Mouse (Mus musculus): ENCODE measurements around the gene Casp14. TPM values are rescaled to one million over a fixed set of nuclear protein-coding genes. Genes with fewer than 3 reads are reported as not detected.

The Casp14 gene
- polyA plus RNA-seq, 1 experiment from 2014 or later: not detected

DNA sequence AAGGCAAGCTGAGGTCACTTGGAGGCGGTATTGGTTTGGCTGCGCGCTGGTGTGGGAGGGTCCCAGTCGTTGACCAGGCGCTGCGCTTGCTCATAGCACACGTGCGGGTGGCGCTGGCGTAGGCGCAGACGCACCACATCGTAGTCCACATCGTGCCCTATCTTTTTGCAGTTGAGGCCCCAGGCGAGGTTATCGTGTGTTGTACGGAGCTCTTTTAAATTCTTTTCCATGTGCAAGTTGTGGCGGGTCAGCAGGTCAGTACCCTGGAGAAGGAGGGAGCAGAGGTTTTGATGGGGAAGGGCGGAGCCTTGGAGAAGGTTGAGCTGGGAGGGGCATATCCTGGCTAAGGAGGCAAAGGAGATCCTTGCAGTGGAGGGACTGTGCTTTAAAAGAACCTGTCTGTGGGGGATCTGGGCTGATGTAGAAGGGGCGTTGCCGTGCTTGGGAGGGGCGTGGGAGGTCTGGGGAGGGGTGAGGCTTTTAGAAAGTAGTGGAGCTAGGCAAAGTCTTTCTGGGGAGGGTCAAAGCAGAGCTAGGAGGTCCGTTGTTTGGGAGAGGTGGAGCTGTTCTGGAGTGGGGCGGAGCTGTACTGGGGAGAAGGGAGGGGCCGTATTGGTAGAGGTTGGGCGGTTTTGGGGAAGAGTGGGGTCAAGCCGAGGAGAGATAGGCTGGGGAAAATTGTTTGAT lies 29.1 kb upstream of the Casp14 start:
- ATAC-seq (replicated peaks; ENCODE audit: low FRiP score, low read depth) (peak; percentile 41), DNase-seq (ENCODE audit: low spot score) (peak; percentile 37)
- Histone ChIP-seq H3K36me3 (ENCODE audit: insufficient read depth, low read length) (no peaks in the 10 kb centered on the region), H3K4me1 (replicated peaks; ENCODE audit: insufficient read depth, low read length) (0 out of 2 replicates have a peak, but pooled peaks cover 5% of the 10 kb centered on the region), H3K4me2 (ENCODE audit: low read length) (peak overlapping the region; percentile 62), H3K9ac (ENCODE audit: low read depth, low read length) (no peak overlapping the region), H3K27ac (no peak overlapping the region), H3K4me3 (replicated peaks; ENCODE audit: low read depth, low read length) (peak overlapping the region; percentile 26; the same call in 1 of the 2 replicates), H3K27me3 (ENCODE audit: insufficient read depth, low read length) (no peaks in the 10 kb centered on the region), H3K9me3 (replicated peaks; ENCODE audit: low read length) (no peaks in the 10 kb centered on the region)
- 3% methylated on average over 27 of the region's 27 CpGs for WGBS
- TF ChIP-seq CTCF (IDR thresholded peaks at IDR 0.05; ENCODE audit: low read depth): no peak

DNA sequence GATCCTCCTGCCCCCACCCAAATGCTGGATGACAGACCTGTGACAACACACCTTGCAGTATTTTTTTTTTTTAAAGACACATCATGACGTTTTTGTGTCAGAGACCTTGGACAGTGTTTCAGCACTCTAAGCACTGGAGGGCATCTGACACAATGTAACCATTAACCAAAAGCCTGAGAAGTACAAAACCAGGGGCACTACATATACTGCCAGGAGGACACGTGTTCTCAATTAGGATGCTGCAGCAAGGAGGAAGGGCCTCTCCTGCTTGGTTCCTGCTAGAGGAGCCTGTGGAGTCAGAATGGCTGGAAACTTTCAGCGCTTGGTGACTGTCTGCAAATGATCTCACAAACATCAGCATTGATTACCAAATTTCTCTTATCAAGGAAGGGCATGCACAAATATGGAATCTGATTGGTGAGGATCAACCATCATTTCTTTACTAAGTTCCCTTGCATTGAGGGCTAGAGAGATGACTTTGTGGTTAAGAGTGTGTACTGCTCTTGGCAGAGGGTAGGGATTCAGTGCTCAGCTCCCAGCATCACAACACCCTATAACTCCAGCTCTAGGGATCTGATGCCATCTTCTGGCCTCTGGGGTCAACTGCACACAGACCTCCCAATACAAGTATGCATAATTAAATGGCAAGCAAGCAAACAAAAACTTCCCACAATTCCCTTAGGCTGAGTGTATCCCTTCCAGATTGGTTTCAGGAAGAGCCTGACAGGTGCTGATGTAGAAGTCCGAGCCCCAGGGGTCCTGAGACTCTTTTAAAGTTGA lies 27.5 kb upstream of the Casp14 start:
- H3K9me3 ChIP-seq (replicated peaks; ENCODE audit: low read length): no peaks in the 10 kb centered on the region
- 55% methylated on average over 4 of the region's 4 CpGs for WGBS

DNA sequence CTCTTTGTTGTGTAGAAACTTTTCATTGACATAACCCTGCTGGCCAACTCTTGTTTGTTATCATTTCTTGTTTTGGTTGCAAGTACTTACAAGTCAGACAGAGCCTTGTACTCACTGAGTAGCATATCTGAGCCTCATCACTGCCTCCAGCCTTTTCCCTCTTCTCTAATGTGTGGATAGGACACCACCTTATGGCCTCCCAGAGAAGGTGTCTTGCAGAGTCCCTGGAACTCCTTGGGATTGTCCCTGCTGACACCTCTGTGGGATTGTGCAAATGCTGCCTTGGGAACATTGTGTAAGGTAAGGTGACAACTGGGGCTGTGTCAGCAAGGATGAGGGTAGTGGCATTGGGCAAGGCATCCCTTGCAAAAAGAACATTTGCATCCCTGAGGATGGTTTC lies 25.6 kb upstream of the Casp14 start:
- H3K4me2 ChIP-seq (ENCODE audit: low read length): no peak overlapping the region
- H3K4me1 ChIP-seq (replicated peaks; ENCODE audit: insufficient read depth, low read length): 0 out of 2 replicates have a peak, but pooled peaks cover 5% of the 10 kb centered on the region
- DNase-seq (ENCODE audit: low spot score) (no peak), ATAC-seq (replicated peaks; ENCODE audit: low FRiP score, low read depth) (no peak)
- peak; percentile 40; the same call in 1 of the 2 replicates for TF ChIP-seq CTCF (IDR thresholded peaks at IDR 0.05; ENCODE audit: low read depth)
- no peaks in the 10 kb centered on the region for H3K9me3 ChIP-seq (replicated peaks; ENCODE audit: low read length)
- no peak overlapping the region for H3K27ac ChIP-seq
- no peak overlapping the region for H3K9ac ChIP-seq (ENCODE audit: low read depth, low read length)
- H3K36me3 ChIP-seq (ENCODE audit: insufficient read depth, low read length): no peaks in the 10 kb centered on the region
- H3K27me3 ChIP-seq (ENCODE audit: insufficient read depth, low read length): no peaks in the 10 kb centered on the region
- no peak overlapping the region for H3K4me3 ChIP-seq (replicated peaks; ENCODE audit: low read depth, low read length)

More for the DNA sequence above, 27.5 kb upstream of the Casp14 start:
- Histone ChIP-seq H3K4me1 (replicated peaks; ENCODE audit: insufficient read depth, low read length) (0 out of 2 replicates have a peak, but pooled peaks cover 5% of the 10 kb centered on the region), H3K27me3 (ENCODE audit: insufficient read depth, low read length) (no peaks in the 10 kb centered on the region), H3K36me3 (ENCODE audit: insufficient read depth, low read length) (no peaks in the 10 kb centered on the region), H3K4me2 (ENCODE audit: low read length) (no peak overlapping the region), H3K9ac (ENCODE audit: low read depth, low read length) (no peak overlapping the region), H3K27ac (no peak overlapping the region), H3K4me3 (replicated peaks; ENCODE audit: low read depth, low read length) (no peak overlapping the region)
- ATAC-seq (replicated peaks; ENCODE audit: low FRiP score, low read depth) (peak; percentile 83), DNase-seq (ENCODE audit: low spot score) (no peak)
- TF ChIP-seq CTCF (IDR thresholded peaks at IDR 0.05; ENCODE audit: low read depth): peak; percentile 47

DNA sequence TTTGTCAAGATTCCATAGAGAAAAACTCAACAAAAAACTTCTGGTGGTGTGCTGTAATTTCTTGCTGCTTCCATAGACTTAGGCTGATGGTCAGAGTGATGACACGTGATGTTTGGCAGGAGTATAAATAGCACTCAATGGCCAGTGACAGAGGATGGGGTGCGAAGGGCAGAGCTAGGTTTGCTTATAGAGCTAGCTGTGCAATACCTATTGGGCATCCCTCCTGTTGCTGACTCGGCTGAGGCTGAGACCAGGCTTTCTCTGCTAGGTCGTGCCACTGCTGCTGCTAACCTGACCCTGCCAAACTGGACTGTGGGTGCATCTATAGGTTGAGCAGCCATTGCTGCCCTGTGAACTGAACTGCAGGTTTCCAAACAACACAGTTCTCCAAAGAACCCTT lies 21.7 kb upstream of the Casp14 start:
- Histone ChIP-seq H3K27me3 (ENCODE audit: insufficient read depth, low read length) (no peaks in the 10 kb centered on the region), H3K4me2 (ENCODE audit: low read length) (no peak overlapping the region), H3K36me3 (ENCODE audit: insufficient read depth, low read length) (no peaks in the 10 kb centered on the region), H3K4me3 (replicated peaks; ENCODE audit: low read depth, low read length) (no peak overlapping the region), H3K9me3 (replicated peaks; ENCODE audit: low read length) (no peaks in the 10 kb centered on the region), H3K27ac (no peak overlapping the region), H3K4me1 (replicated peaks; ENCODE audit: insufficient read depth, low read length) (no peaks in the 10 kb centered on the region), H3K9ac (ENCODE audit: low read depth, low read length) (no peak overlapping the region)
- ATAC-seq (replicated peaks; ENCODE audit: low FRiP score, low read depth): no peak
- no peak for TF ChIP-seq CTCF (IDR thresholded peaks at IDR 0.05; ENCODE audit: low read depth)
- no peak for DNase-seq (ENCODE audit: low spot score)
- 80% methylated on average over 4 of the region's 4 CpGs for WGBS

DNA sequence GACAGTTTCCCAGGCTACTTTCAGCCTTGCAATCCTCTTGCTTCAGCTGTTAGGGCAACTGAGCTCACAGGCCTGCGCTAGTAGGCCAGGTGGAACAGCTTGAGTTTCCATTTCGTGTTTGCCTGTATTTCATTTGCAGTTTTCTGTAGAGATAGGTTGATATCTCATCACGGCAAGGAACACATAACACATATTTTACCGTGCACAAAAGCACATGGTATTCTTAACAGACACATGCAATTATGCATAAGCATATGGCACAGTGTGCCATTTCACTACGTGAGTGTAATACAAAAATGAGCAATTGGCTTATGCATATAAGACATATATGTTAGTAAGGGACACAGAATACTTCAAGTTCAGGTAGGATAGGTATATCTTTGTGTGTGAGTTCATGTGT lies 9.8 kb upstream of the Casp14 start:
- no peak overlapping the region for H3K27ac ChIP-seq
- WGBS: 85% methylated on average over 5 of the region's 5 CpGs

DNA sequence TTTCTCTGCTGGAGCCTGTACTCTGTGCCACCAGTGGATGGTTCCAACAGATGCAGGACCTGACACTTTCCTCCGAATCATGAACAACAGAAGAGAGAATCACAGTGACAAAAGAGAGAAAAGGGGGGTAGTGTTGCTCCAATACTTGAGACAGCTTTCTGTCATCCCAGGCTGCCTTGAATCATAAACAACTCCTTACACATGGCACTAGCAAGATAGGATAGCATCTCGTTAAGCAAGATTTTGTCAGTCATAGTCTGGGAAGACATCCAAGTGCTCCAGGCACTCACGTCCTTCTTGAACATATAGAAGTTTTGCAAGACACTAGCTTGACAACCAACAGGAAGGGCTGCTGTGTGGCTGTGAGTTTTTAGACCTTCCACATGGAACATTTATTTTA lies 8.9 kb upstream of the Casp14 start:
- Histone ChIP-seq H3K27me3 (ENCODE audit: insufficient read depth, low read length) (no peaks in the 10 kb centered on the region), H3K4me1 (replicated peaks; ENCODE audit: insufficient read depth, low read length) (no peaks in the 10 kb centered on the region), H3K27ac (no peak overlapping the region), H3K4me2 (ENCODE audit: low read length) (no peak overlapping the region), H3K9ac (ENCODE audit: low read depth, low read length) (no peak overlapping the region), H3K36me3 (ENCODE audit: insufficient read depth, low read length) (no peaks in the 10 kb centered on the region), H3K4me3 (replicated peaks; ENCODE audit: low read depth, low read length) (no peak overlapping the region), H3K9me3 (replicated peaks; ENCODE audit: low read length) (no peaks in the 10 kb centered on the region)
- DNase-seq (ENCODE audit: low spot score) (no peak), ATAC-seq (replicated peaks; ENCODE audit: low FRiP score, low read depth) (no peak)
- WGBS: 57% methylated on average over 3 of the region's 3 CpGs
- TF ChIP-seq CTCF (IDR thresholded peaks at IDR 0.05; ENCODE audit: low read depth): no peak

More for the DNA sequence above, 9.8 kb upstream of the Casp14 start:
- H3K36me3 ChIP-seq (ENCODE audit: insufficient read depth, low read length): no peaks in the 10 kb centered on the region
- H3K4me3 ChIP-seq (replicated peaks; ENCODE audit: low read depth, low read length): no peak overlapping the region
- no peak overlapping the region for H3K4me2 ChIP-seq (ENCODE audit: low read length)
- H3K4me1 ChIP-seq (replicated peaks; ENCODE audit: insufficient read depth, low read length): no peaks in the 10 kb centered on the region
- H3K9ac ChIP-seq (ENCODE audit: low read depth, low read length): no peak overlapping the region
- no peak for DNase-seq (ENCODE audit: low spot score)
- no peaks in the 10 kb centered on the region for H3K27me3 ChIP-seq (ENCODE audit: insufficient read depth, low read length)
- no peak for ATAC-seq (replicated peaks; ENCODE audit: low FRiP score, low read depth)
- H3K9me3 ChIP-seq (replicated peaks; ENCODE audit: low read length): no peaks in the 10 kb centered on the region
- TF ChIP-seq CTCF (IDR thresholded peaks at IDR 0.05; ENCODE audit: low read depth): no peak
